Mouse (Mus musculus) megakaryocyte-erythroid progenitor cell, adult 5 weeks (primary cell): ENCODE data around the gene Gm17267. TPM values are rescaled to one million over a fixed set of nuclear protein-coding genes. Genes with fewer than 3 reads are reported as not detected.

Source experiments
- polyA plus RNA-seq: library from polyadenylated mRNA; stranded (reverse); fragments of >175 nt; gene quantifications from 2 replicates; pipeline ENCODE4 v1.2.3, GENCODE M21; 2012

Gm17267 gene
- polyA plus RNA-seq: not detected in 2 replicates

GRCm38 (mm10) chrX:126017257-126017656 lies at the start of gene Gm17267:
Gm17267 (plus strand) TSS chrX:126017557.

